Mouse (Mus musculus): ENCODE data around the gene Lin7a.

The Lin7a gene

GRCm38 (mm10) chr10:107252503-107252815 lies 19.0 kb upstream of the Lin7a start:
- no peak for DNase-seq

GRCm38 (mm10) chr10:107253191-107253965 lies 18.1 kb upstream of the Lin7a start:
- no peak for DNase-seq

GRCm38 (mm10) chr10:107254656-107255055 lies 16.8 kb upstream of the Lin7a start:
- DNase-seq, result no peak

GRCm38 (mm10) chr10:107255351-107256050 lies 16.0 kb upstream of the Lin7a start:
- no peak for DNase-seq

- no peak for DNase-seq
Observed at GRCm38 (mm10) chr10:107256451-107256960, 15.0 kb upstream of the Lin7a start.

- DNase-seq, result no peak
Observed at GRCm38 (mm10) chr10:107260428-107260827, 11.1 kb upstream of the Lin7a start.

GRCm38 (mm10) chr10:107272131-107272803 lies 781 bp downstream of the Lin7a start:
- DNase-seq, result peak; percentile 47

GRCm38 (mm10) chr10:107272804-107273145 lies 1.3 kb downstream of the Lin7a start:
- DNase-seq, result peak; percentile 14

- no peak for DNase-seq
Observed at GRCm38 (mm10) chr10:107273848-107274247, 2.4 kb downstream of the Lin7a start.

- DNase-seq, result no peak
Observed at GRCm38 (mm10) chr10:107274785-107275184, 3.3 kb downstream of the Lin7a start.

- DNase-seq, result no peak
Observed at GRCm38 (mm10) chr10:107276647-107277046, 5.2 kb downstream of the Lin7a start.

- DNase-seq, result no peak
Observed at GRCm38 (mm10) chr10:107293934-107294664, 22.6 kb downstream of the Lin7a start.

GRCm38 (mm10) chr10:107300587-107301248 lies 29.2 kb downstream of the Lin7a start:
- DNase-seq, result no peak

- no peak for DNase-seq
Observed at GRCm38 (mm10) chr10:107310964-107311490, 39.5 kb downstream of the Lin7a start.

GRCm38 (mm10) chr10:107312609-107313008 lies 41.1 kb downstream of the Lin7a start:
- no peak for DNase-seq

- no peak for DNase-seq
Observed at GRCm38 (mm10) chr10:107313395-107313794, 41.9 kb downstream of the Lin7a start.

- DNase-seq, result no peak
Observed at GRCm38 (mm10) chr10:107315251-107315650, 43.8 kb downstream of the Lin7a start.

GRCm38 (mm10) chr10:107315681-107316080 lies 44.2 kb downstream of the Lin7a start:
- DNase-seq, result no peak

GRCm38 (mm10) chr10:107316100-107316499 lies 44.6 kb downstream of the Lin7a start:
- DNase-seq, result no peak

- no peak for DNase-seq
Observed at GRCm38 (mm10) chr10:107319648-107320047, 48.2 kb downstream of the Lin7a start.

- DNase-seq, result no peak
Observed at GRCm38 (mm10) chr10:107323865-107324264, 52.4 kb downstream of the Lin7a start.

GRCm38 (mm10) chr10:107325558-107325957 lies 54.1 kb downstream of the Lin7a start:
- DNase-seq, result no peak

All from right cerebral cortex, postnatal 4 days (tissue).